Mouse (Mus musculus): Measurements from ENCODE around the gene Golt1a. TPM values are rescaled to one million over a fixed set of nuclear protein-coding genes. Genes with fewer than 3 reads are reported as not detected.

The Golt1a gene
- polyA plus RNA-seq, 2 experiments: 2.8 to 8.0 TPM

- no peak for TF ChIP-seq EP300 (IDR thresholded peaks at IDR 0.05; ENCODE audit: low read depth)
- TF ChIP-seq CTCF (IDR thresholded peaks at IDR 0.05; ENCODE audit: low read depth): no peak
- no peak overlapping the region for H3K9ac ChIP-seq (replicated peaks)
- no peaks in the 10 kb centered on the region for H3K4me1 ChIP-seq (replicated peaks; ENCODE audit: control insufficient read depth in 2 of 2, insufficient read depth in 2 of 2, low read length in 1 of 2)
- ATAC-seq (ENCODE audit: insufficient read depth) (no peak), DNase-seq (ENCODE audit: low read depth in 3 of 3, low spot score in 3 of 3) (no peak)
- H3K4me3 ChIP-seq (ENCODE audit: insufficient read depth in 1 of 2, low read depth in 2 of 2, low read length in 2 of 2): no peak overlapping the region
- no peaks in the 10 kb centered on the region; the same call in 1 of the 2 replicates for H3K27me3 ChIP-seq (ENCODE audit: control insufficient read depth, insufficient read depth, low read length)
- H3K9me3 ChIP-seq (ENCODE audit: control insufficient read depth, low read length): no peaks in the 10 kb centered on the region
- no peak overlapping the region for H3K27ac ChIP-seq
- no peaks in the 10 kb centered on the region for H3K36me3 ChIP-seq (replicated peaks; ENCODE audit: control insufficient read depth, insufficient read depth, low read depth)
- no peak overlapping the region for H3K4me2 ChIP-seq (ENCODE audit: low read depth)
- 46% methylated on average over 5 of the region's 5 CpGs for WGBS (ENCODE audit: insufficient replicate concordance)
Measured at GRCm38 (mm10) chr1:133276983-133277382, 32.6 kb upstream of the Golt1a start.

GRCm38 (mm10) chr1:133278539-133278938 is 31.1 kb upstream of the Golt1a start:
- Histone ChIP-seq H3K9ac (replicated peaks) (no peak overlapping the region), H3K36me3 (replicated peaks; ENCODE audit: control insufficient read depth, insufficient read depth, low read depth) (no peaks in the 10 kb centered on the region), H3K4me2 (ENCODE audit: low read depth) (no peak overlapping the region), H3K27me3 (ENCODE audit: control insufficient read depth, insufficient read depth, low read length) (no peaks in the 10 kb centered on the region; the same call in 1 of the 2 replicates), H3K27ac (no peak overlapping the region), H3K4me3 (ENCODE audit: insufficient read depth in 1 of 2, low read depth in 2 of 2, low read length in 2 of 2) (no peak overlapping the region), H3K9me3 (ENCODE audit: control insufficient read depth, low read length) (no peaks in the 10 kb centered on the region), H3K4me1 (replicated peaks; ENCODE audit: control insufficient read depth in 2 of 2, insufficient read depth in 2 of 2, low read length in 1 of 2) (no peaks in the 10 kb centered on the region)
- ATAC-seq (ENCODE audit: insufficient read depth) (no peak), DNase-seq (ENCODE audit: low read depth in 3 of 3, low spot score in 3 of 3) (no peak)
- TF ChIP-seq EP300 (IDR thresholded peaks at IDR 0.05; ENCODE audit: low read depth) (no peak), CTCF (IDR thresholded peaks at IDR 0.05; ENCODE audit: low read depth) (no peak)
- WGBS (ENCODE audit: insufficient replicate concordance): 62% methylated on average over 6 of the region's 6 CpGs

- TF ChIP-seq EP300 (IDR thresholded peaks at IDR 0.05; ENCODE audit: low read depth): no peak
- TF ChIP-seq CTCF (IDR thresholded peaks at IDR 0.05; ENCODE audit: low read depth): no peak
- H3K9ac ChIP-seq (replicated peaks): no peak overlapping the region
- H3K4me2 ChIP-seq (ENCODE audit: low read depth): no peak overlapping the region
- H3K36me3 ChIP-seq (replicated peaks; ENCODE audit: control insufficient read depth, insufficient read depth, low read depth): no peaks in the 10 kb centered on the region
- 56% methylated on average over 15 of the region's 15 CpGs for WGBS (ENCODE audit: insufficient replicate concordance)
- H3K4me1 ChIP-seq (replicated peaks; ENCODE audit: control insufficient read depth in 2 of 2, insufficient read depth in 2 of 2, low read length in 1 of 2): no peaks in the 10 kb centered on the region
- no peak overlapping the region for H3K4me3 ChIP-seq (ENCODE audit: insufficient read depth in 1 of 2, low read depth in 2 of 2, low read length in 2 of 2)
- H3K9me3 ChIP-seq (ENCODE audit: control insufficient read depth, low read length): no peaks in the 10 kb centered on the region
- ATAC-seq (ENCODE audit: insufficient read depth) (no peak), DNase-seq (ENCODE audit: low read depth in 3 of 3, low spot score in 3 of 3) (no peak)
- no peaks in the 10 kb centered on the region; the same call in 1 of the 2 replicates for H3K27me3 ChIP-seq (ENCODE audit: control insufficient read depth, insufficient read depth, low read length)
- no peak overlapping the region for H3K27ac ChIP-seq
Measured at GRCm38 (mm10) chr1:133278946-133279631, 30.5 kb upstream of the Golt1a start.

- no peak for ATAC-seq (ENCODE audit: insufficient read depth)
- H3K4me3 ChIP-seq (ENCODE audit: insufficient read depth in 1 of 2, low read depth in 2 of 2, low read length in 2 of 2): no peak overlapping the region
- no peak overlapping the region for H3K4me2 ChIP-seq (ENCODE audit: low read depth)
- TF ChIP-seq EP300 (IDR thresholded peaks at IDR 0.05; ENCODE audit: low read depth) (no peak), CTCF (IDR thresholded peaks at IDR 0.05; ENCODE audit: low read depth) (no peak)
- no peaks in the 10 kb centered on the region; the same call in 1 of the 2 replicates for H3K27me3 ChIP-seq (ENCODE audit: control insufficient read depth, insufficient read depth, low read length)
- DNase-seq (ENCODE audit: low read depth in 3 of 3, low spot score in 3 of 3): no peak
- H3K4me1 ChIP-seq (replicated peaks; ENCODE audit: control insufficient read depth in 2 of 2, insufficient read depth in 2 of 2, low read length in 1 of 2): no peaks in the 10 kb centered on the region
- H3K9ac ChIP-seq (replicated peaks): no peak overlapping the region
- H3K27ac ChIP-seq: no peak overlapping the region
- 72% methylated on average over 11 of the region's 11 CpGs for WGBS (ENCODE audit: insufficient replicate concordance)
- H3K36me3 ChIP-seq (replicated peaks; ENCODE audit: control insufficient read depth, insufficient read depth, low read depth): no peaks in the 10 kb centered on the region
- H3K9me3 ChIP-seq (ENCODE audit: control insufficient read depth, low read length): no peaks in the 10 kb centered on the region
Measured at GRCm38 (mm10) chr1:133279632-133280093, 29.9 kb upstream of the Golt1a start.

- no peak for DNase-seq (ENCODE audit: low read depth in 3 of 3, low spot score in 3 of 3)
- H3K9ac ChIP-seq (replicated peaks): no peak overlapping the region
- H3K27me3 ChIP-seq (ENCODE audit: control insufficient read depth, insufficient read depth, low read length): no peaks in the 10 kb centered on the region; the same call in 1 of the 2 replicates
- H3K9me3 ChIP-seq (ENCODE audit: control insufficient read depth, low read length): no peaks in the 10 kb centered on the region
- no peaks in the 10 kb centered on the region for H3K4me1 ChIP-seq (replicated peaks; ENCODE audit: control insufficient read depth in 2 of 2, insufficient read depth in 2 of 2, low read length in 1 of 2)
- no peak overlapping the region for H3K4me3 ChIP-seq (ENCODE audit: insufficient read depth in 1 of 2, low read depth in 2 of 2, low read length in 2 of 2)
- no peak overlapping the region for H3K4me2 ChIP-seq (ENCODE audit: low read depth)
- no peak for ATAC-seq (ENCODE audit: insufficient read depth)
- H3K36me3 ChIP-seq (replicated peaks; ENCODE audit: control insufficient read depth, insufficient read depth, low read depth): no peaks in the 10 kb centered on the region
- TF ChIP-seq EP300 (IDR thresholded peaks at IDR 0.05; ENCODE audit: low read depth): no peak
- TF ChIP-seq CTCF (IDR thresholded peaks at IDR 0.05; ENCODE audit: low read depth): no peak
- 54% methylated on average over 2 of the region's 2 CpGs for WGBS (ENCODE audit: insufficient replicate concordance)
- no peak overlapping the region for H3K27ac ChIP-seq
Measured at GRCm38 (mm10) chr1:133280537-133280936, 29.1 kb upstream of the Golt1a start.

All from liver, embryonic 14.5 days (tissue).